Mouse (Mus musculus) ES-E14 (cell line): ENCODE data around the gene Ttll5.

ENCODE experiments used
- CHD2 ChIP-seq: IDR thresholded peaks from 2 replicates; pipeline ENCODE4 v1.6.1; 2014; ENCODE audit warnings: mild to moderate bottlenecking, low read depth, low read length, inconsistent platforms
- HCFC1 ChIP-seq: IDR thresholded peaks from 2 replicates; pipeline ENCODE4 v1.6.1; 2012; ENCODE audit warnings: low read length, inconsistent platforms, borderline replicate concordance; ENCODE audit not compliant: insufficient read depth
- MAFK ChIP-seq: IDR thresholded peaks from 2 replicates; pipeline ENCODE4 v1.6.1; 2014; ENCODE audit warnings: mild to moderate bottlenecking, low read depth, low read length, inconsistent platforms; ENCODE audit not compliant: insufficient read depth
- ZC3H11A ChIP-seq: IDR thresholded peaks from 2 replicates; pipeline ENCODE4 v1.6.1; 2012; ENCODE audit warnings: low read depth, mild to moderate bottlenecking, inconsistent platforms, low read length, borderline replicate concordance
- ZNF384 ChIP-seq: IDR thresholded peaks from 2 replicates; pipeline ENCODE4 v1.6.1; 2012; ENCODE audit warnings: low read depth, low read length, inconsistent platforms

DNA sequence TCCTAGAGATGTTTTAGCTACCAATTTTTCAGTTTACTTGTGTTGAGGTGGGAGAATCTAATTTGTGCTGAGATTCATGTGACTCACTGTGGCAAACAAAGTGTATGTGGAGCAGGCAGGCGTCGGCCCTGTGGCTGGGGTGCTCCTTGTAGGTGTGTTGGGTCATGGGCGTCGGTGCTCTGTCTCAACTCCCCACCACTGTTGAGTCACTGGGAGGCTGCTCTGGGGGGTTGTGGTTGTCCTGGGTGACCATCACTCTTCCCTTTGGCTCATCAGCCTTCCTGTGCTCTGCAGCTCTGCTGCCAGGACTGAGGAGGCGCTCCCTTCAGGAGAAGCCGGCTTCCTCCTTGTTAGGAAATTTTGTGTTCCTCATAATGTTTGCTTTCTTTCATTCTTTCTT, 79.5 kb downstream of the Ttll5 start:
- TF ChIP-seq ZC3H11A (no peak), CHD2 (no peak), MAFK (no peak), ZNF384 (no peak), HCFC1 (no peak)
